Mouse (Mus musculus) thymus, adult 2 months (tissue): ENCODE measurements around the gene Mnat1.

Experiments used
- CTCF ChIP-seq: fragments of 200-500 bp; IDR thresholded peaks from 2 replicates; pipeline ENCODE4 v1.5.1; 2012; ENCODE audit warnings: mild to moderate bottlenecking, control low read depth, low read length, moderate library complexity, borderline replicate concordance; ENCODE audit not compliant: control insufficient read depth, poor library complexity, insufficient read depth; ENCODE audit errors: extremely low read depth
- POLR2A ChIP-seq: fragments of 200-500 bp; IDR thresholded peaks from 2 replicates; pipeline ENCODE4 v1.6.1; 2012; ENCODE audit warnings: mild to moderate bottlenecking, low read length, control low read depth, moderate library complexity; ENCODE audit not compliant: control insufficient read depth, poor library complexity, insufficient read depth; ENCODE audit errors: extremely low read depth

GRCm38 (mm10) chr12:73140732-73141131 lies 17.2 kb downstream of the Mnat1 start:
- TF ChIP-seq CTCF, result no peak
- no peak for TF ChIP-seq POLR2A
